Mouse (Mus musculus) frontal cortex, adult 2 months (tissue): Measurements from ENCODE around the gene 4932438H23Rik. TPM values are rescaled to one million over a fixed set of nuclear protein-coding genes. Genes with fewer than 3 reads are reported as not detected.
A peak's percentile ranks its signal among the peaks of the same experiment; 100 is the strongest.

Experiments
- DNase-seq, 2 experiments: peaks; one replicate each; pipeline ENCODE4 v3.0.0; 2022; ENCODE audit warnings: low spot score in 1 of 2; ENCODE audit errors: extremely low spot score in 1 of 2
- polyA plus RNA-seq: library from polyadenylated mRNA; depleted of rRNA; stranded (reverse); fragments of >200 nt; gene quantifications from 2 replicates; pipeline ENCODE4 v1.2.3, GENCODE M21; 2012

4932438H23Rik gene
- polyA plus RNA-seq, 1 experiment, result 1.6 TPM

GRCm38 (mm10) chr16:91061531-91062318 lies 33.2 kb downstream of the 4932438H23Rik start:
- no peak for DNase-seq

- no peak for DNase-seq
Measured at GRCm38 (mm10) chr16:91057741-91058140, 37.2 kb downstream of the 4932438H23Rik start.

GRCm38 (mm10) chr16:91057261-91057660 lies 37.7 kb downstream of the 4932438H23Rik start:
- DNase-seq, result no peak

GRCm38 (mm10) chr16:91056043-91056821 lies 38.7 kb downstream of the 4932438H23Rik start:
- peak; percentile 67 to 81 for DNase-seq

- DNase-seq, result no peak
Measured at GRCm38 (mm10) chr16:91055150-91055549, 39.8 kb downstream of the 4932438H23Rik start.

DNA sequence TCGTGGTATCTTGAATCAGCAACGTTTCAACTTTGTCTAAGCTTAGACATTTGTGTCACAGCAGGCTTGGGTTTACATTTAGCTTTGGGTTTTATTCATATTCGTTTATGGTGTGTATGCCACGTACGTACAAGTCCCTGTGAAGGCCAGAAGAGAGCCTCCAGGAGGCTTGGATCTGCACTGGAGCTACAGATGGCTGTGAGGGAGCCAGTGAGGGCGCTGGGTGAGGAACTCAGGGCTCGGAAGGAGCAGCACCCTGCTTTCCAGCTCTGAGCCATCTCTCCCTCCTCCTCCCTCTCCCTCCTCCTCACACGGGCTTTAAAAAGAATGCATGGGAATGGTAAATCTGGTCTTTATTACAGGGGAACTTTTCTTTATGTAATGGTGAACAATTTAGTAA lies 41.3 kb downstream of the 4932438H23Rik start:
- DNase-seq, result no peak

DNA sequence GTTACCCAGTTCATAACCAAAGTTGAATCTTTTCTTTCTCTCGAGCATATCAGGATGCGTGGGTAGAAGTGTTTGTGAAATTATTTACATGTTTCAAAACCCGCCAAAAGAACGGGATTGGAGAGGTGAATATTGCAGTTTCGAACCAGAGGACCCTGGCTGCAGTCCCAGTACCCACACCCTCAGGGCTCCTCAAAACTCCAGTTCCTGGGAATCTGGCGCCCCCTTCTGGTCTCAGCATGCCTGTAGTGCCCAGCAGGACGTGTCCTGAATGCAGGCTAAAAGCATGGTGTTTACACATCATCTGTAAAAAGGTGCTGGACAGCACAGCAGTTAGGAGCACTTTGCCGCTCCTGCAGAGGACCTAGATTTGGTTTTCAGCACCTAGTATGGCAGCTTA lies 49.4 kb downstream of the 4932438H23Rik start:
- peak in 1 of 2 experiments; percentile 40 for DNase-seq

GRCm38 (mm10) chr16:91044270-91045182 lies 50.4 kb downstream of the 4932438H23Rik start, which contains the start of gene Paxbp1:
Gene Paxbp1, minus strand, starts transcription at chr16:91044543.
- peak; percentile 97 to 100 for DNase-seq

GRCm38 (mm10) chr16:91043461-91044248 lies 51.3 kb downstream of the 4932438H23Rik start:
- peak in 1 of 2 experiments; percentile 36 for DNase-seq

DNA sequence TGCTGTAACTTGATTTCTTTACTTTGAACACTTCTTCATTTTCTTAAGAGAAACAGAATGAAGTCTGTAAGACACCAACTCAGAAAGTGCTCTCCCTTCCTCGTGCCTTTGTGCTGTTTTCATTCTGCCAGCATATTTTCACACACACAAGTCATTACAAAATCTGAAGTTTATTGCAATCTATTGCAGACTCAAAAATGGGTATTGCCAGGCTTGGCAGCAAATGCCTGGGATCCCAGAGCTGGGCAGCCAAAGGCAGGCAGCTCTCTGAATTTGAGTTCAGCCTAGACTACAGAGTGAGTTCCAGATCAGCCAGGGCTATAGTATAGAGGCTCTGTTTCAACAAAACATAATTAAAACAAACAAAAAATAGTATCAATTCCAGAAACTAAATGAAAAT lies 52.3 kb downstream of the 4932438H23Rik start:
- no peak for DNase-seq

DNA sequence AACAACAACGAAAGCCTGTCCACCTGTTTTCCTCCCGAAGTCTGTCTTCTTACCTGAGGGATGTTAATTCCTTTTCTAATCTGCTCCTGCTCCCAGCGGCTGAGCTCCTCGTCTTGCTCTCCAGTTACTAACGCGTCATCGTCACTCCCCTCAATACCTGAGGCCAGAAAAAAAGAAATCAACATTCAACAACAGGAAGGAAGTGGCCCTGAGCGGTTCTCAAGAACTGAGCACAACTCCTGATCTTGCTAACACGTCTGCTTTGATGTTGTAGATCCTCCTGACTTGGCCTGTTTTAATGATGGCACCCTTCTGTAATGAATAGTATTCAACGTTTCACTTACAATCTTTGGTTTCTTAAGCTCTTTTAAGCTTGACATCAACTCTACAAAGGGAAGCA lies 59.1 kb downstream of the 4932438H23Rik start:
- DNase-seq, result no peak

- DNase-seq, result no peak
Measured at GRCm38 (mm10) chr16:91030751-91031150, 64.2 kb downstream of the 4932438H23Rik start.

DNA sequence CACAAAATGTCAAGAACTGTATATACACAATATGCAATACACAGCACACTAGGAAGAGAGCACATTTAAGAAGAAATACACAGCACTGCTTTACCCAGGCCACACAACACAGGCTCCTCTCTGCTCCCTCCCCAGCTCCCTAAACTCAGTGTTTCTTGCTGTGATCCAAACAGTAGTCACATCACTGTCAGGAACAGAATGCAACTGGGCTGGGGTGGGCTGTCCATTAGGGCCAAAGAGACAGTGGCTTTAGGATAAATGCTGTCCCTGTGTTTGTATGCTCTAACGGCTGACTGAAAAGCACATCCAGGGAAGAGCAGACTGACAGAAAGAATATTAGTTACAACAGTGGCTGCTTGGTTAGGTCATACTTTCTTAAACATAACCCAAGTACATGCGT lies 65.0 kb downstream of the 4932438H23Rik start:
- DNase-seq, result no peak

DNA sequence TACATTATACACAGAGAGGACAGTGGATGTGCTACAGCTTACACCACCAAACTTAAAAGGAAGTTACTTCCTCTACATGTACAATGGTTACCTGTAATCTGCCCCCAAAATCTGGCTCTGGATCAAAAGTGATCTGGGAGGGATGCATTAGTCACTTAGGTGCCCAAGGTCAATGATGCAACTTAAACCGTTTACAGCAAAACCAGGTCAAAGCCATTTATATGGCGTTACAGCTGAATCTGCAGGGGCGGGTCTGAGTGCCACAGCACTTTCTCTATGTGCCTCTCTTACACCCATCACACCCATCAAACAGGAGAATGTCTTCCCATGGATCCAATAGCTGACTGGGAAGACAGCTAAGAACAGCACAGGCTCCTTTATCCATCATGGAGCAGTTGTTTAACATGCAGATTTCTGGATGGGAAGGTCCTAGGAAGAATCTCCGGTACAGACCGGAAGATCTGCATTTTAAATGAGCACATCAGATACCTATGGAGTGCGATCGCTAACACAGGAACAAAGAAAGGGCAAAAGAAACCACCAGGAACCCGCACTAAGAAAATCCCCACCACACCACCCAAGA lies 65.7 kb downstream of the 4932438H23Rik start:
- no peak for DNase-seq

DNA sequence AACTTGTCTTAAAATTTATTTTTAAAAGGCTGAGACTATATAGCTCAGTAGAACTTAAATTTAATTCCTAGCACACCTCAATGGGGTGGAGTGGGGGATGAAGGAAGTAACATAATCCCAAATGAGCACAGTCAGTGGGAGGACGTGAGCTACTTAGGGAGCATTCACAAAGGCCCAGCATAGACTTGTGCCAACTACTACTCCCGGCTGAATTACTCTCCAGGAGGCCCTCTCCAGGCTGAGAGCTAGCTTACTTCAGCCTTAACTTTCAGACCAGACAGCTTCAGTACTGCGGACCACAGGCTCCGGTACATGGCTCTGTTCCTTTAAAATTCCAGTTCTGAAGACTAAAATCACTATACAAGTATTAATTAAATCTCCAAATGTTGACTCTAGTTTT lies 68.6 kb downstream of the 4932438H23Rik start:
- DNase-seq, result no peak

DNA sequence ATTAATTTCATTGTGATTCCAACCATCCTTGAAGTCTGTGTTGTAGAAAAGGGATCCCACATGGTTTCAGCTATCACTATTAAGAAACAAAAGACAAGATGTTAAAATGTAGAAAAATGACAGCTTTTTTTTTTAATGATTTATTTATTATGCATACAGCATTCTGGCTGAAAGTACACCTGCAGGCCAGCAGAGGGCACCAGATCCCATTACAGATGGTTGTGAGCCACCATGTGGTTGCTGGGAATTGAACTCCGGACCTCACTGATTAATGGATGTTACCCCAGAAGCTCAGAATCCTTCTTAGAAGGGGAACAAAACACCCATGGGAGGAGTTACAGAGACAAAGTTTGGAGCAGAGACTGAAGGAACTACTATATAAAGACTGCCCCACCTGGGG lies 71.5 kb downstream of the 4932438H23Rik start:
- DNase-seq, result no peak

- no peak for DNase-seq
Measured at GRCm38 (mm10) chr16:91020842-91021483, 74.0 kb downstream of the 4932438H23Rik start.

- DNase-seq, result no peak
Measured at GRCm38 (mm10) chr16:91019476-91019875, 75.4 kb downstream of the 4932438H23Rik start.

DNA sequence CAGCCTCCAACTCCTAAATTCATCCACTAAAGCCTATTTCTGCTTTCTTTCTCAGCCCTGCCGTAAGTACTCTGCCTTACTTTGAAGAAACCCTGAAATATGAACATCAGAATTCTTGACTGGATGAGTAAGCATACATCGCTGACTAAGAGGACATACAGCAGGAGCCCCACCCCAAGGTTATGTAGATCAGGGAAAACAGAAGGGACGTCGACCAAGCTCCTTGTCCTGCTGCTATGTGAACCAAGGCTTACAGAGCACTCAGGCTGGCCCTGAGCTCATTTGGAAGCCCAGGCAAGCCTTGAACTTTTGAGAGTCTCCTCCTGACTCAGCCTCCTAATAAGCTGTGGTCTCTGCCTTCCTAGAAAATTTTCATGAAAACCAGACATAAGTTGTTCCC lies 79.2 kb downstream of the 4932438H23Rik start:
- no peak for DNase-seq
